Comparison of ENCODE assay signal across 17 mouse cellular contexts in the genomic region with DNA sequence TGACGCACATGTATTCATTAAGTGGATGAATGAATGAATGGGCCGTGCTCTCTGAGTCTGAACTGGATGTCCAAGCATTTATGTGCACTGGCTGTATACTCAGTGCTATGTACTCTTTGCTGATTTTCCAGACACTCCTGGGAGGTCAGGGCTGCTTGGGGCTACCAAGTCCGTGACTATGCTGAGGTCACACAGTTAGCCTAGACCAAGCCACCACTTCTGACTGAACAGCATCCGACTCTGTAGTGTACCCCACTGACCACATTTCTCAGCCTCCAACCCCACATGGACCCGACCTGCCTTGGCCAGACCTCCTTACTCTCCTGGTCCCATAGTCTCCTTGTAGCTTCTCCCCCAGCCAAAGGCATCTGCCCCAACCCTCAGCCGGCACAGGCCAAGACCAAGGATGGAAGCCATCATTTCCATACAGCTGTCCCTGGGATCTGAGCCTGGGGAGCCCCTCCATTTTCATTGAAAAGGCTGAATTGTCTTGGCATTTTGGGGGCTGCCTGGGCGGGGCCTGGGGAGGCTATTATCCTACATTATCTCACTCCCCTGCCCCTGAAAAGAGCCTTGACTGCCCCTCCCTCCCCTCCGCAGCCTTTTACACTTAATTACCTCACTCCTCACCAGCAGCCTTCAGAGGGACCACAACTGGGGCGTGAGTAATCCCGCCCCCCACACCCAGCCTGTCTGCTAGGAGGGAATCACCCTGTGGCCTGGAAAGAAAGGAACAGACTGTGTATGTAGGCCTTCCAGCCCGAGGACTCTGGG. TPM values are rescaled to one million over a fixed set of nuclear protein-coding genes. Genes with fewer than 3 reads are reported as not detected.
A peak's percentile ranks its signal among the peaks of the same experiment; 100 is the strongest.
DNase-seq lines count a peak whose midpoint lies in the region; ATAC-seq and TF ChIP-seq lines count a peak whose summit lies in the region.
"Had no signal": no experiment of that assay in that cellular context is flagged by ENCODE, and none has a peak within 500 bp of the region (broad histone marks: within the 10 kb centered on the region; RNA-seq: fewer than 3 reads in every experiment).

No protein-coding gene starts in this region.

- TF ChIP-seq CTCF in layer of hippocampus, adult 2 months (conservative IDR thresholded peaks at IDR 0.05): no peak

- peak overlapping the region; percentile 89 for H3K27ac ChIP-seq in forebrain, embryonic 10.5 days
- peak overlapping the region; percentile 76 for H3K27ac ChIP-seq in hindbrain, embryonic 14.5 days
- H3K27ac ChIP-seq in neural tube, embryonic 11.5 days (ENCODE audit: low read depth, low read length): peak overlapping the region; percentile 76
- no peak overlapping the region for H3K27ac ChIP-seq in layer of hippocampus, adult 2 months
- H3K27ac ChIP-seq: embryonic facial prominence, embryonic 13.5 days; heart, embryonic 15.5 days; kidney, postnatal 0 days; limb, embryonic 13.5 days; lung, embryonic 15.5 days; stomach, embryonic 15.5 days had no signal

- no peak overlapping the region for H3K4me2 ChIP-seq in hindbrain, embryonic 14.5 days (replicated peaks)
- no peak overlapping the region for H3K4me2 ChIP-seq in neural tube, embryonic 11.5 days (ENCODE audit: low read depth)
- H3K4me2 ChIP-seq: embryonic facial prominence, embryonic 13.5 days; heart, embryonic 15.5 days; limb, embryonic 13.5 days; lung, embryonic 15.5 days; stomach, embryonic 15.5 days had no signal

- H3K4me1 ChIP-seq in forebrain, embryonic 10.5 days: peaks cover 28% of the 10 kb centered on the region
- H3K4me1 ChIP-seq in hindbrain, embryonic 14.5 days (replicated peaks; ENCODE audit: control insufficient read depth, insufficient read depth, low read length): peaks cover 14% of the 10 kb centered on the region; the same call in 1 of the 2 replicates
- peaks cover 12% of the 10 kb centered on the region for H3K4me1 ChIP-seq in neural tube, embryonic 11.5 days (ENCODE audit: control insufficient read depth, insufficient read depth, low read length)
- H3K4me1 ChIP-seq: embryonic facial prominence, embryonic 13.5 days; heart, embryonic 15.5 days; limb, embryonic 13.5 days; lung, embryonic 15.5 days; stomach, embryonic 15.5 days had no signal

- WGBS in forebrain, embryonic 10.5 days: 25% methylated on average over 11 of the region's 11 CpGs
- WGBS in hindbrain, embryonic 14.5 days: 22% methylated on average over 11 of the region's 11 CpGs
- 31% methylated on average over 11 of the region's 11 CpGs for WGBS in neural tube, embryonic 11.5 days

- no peaks in the 10 kb centered on the region for H3K36me3 ChIP-seq in forebrain, embryonic 10.5 days (replicated peaks)
- no peaks in the 10 kb centered on the region for H3K36me3 ChIP-seq in hindbrain, embryonic 14.5 days (replicated peaks; ENCODE audit: control insufficient read depth, insufficient read depth)
- H3K36me3 ChIP-seq in neural tube, embryonic 11.5 days (ENCODE audit: control insufficient read depth, insufficient read depth, low read length): no peaks in the 10 kb centered on the region
- H3K36me3 ChIP-seq: embryonic facial prominence, embryonic 13.5 days; heart, embryonic 15.5 days; limb, embryonic 13.5 days; lung, embryonic 15.5 days; stomach, embryonic 15.5 days had no signal

- peaks cover 27% of the 10 kb centered on the region for H3K27me3 ChIP-seq in forebrain, embryonic 10.5 days (ENCODE audit: poor library complexity, severe bottlenecking)
- no peaks in the 10 kb centered on the region for H3K27me3 ChIP-seq in hindbrain, embryonic 14.5 days (ENCODE audit: control insufficient read depth, insufficient read depth, low read length)
- H3K27me3 ChIP-seq in neural tube, embryonic 11.5 days (ENCODE audit: control insufficient read depth, insufficient read depth, low read length): no peaks in the 10 kb centered on the region
- H3K27me3 ChIP-seq: lung, embryonic 15.5 days; stomach, embryonic 15.5 days had no signal

- H3K9ac ChIP-seq in hindbrain, embryonic 14.5 days: 0 out of 2 replicates have a peak overlapping the region, but pooled peaks have one; percentile 16
- no peak overlapping the region; the same call in 1 of the 2 replicates for H3K9ac ChIP-seq in neural tube, embryonic 11.5 days (ENCODE audit: low read length)
- H3K9ac ChIP-seq: embryonic facial prominence, embryonic 13.5 days; heart, embryonic 15.5 days; limb, embryonic 13.5 days; lung, embryonic 15.5 days; stomach, embryonic 15.5 days had no signal

- no peaks in the 10 kb centered on the region for H3K9me3 ChIP-seq in forebrain, embryonic 10.5 days
- no peaks in the 10 kb centered on the region for H3K9me3 ChIP-seq in hindbrain, embryonic 14.5 days (ENCODE audit: control insufficient read depth, low read length)
- no peaks in the 10 kb centered on the region for H3K9me3 ChIP-seq in neural tube, embryonic 11.5 days (ENCODE audit: control insufficient read depth, low read length)
- H3K9me3 ChIP-seq: embryonic facial prominence, embryonic 13.5 days; heart, embryonic 15.5 days; limb, embryonic 13.5 days; lung, embryonic 15.5 days; stomach, embryonic 15.5 days had no signal

- DNase-seq in embryo, embryonic 11 days: peak; percentile 71
- peak; percentile 80 for DNase-seq in forebrain, embryonic 10.5 days (ENCODE audit: extremely low spot score, low spot score)
- no peak for DNase-seq in hindbrain, embryonic 14.5 days (ENCODE audit: low spot score)
- peak; percentile 73 for DNase-seq in neural tube, embryonic 11.5 days (ENCODE audit: low spot score)
- DNase-seq in urinary bladder, postnatal 25 days (ENCODE audit: low spot score): no peak
- no peak for DNase-seq in gastrocnemius, postnatal 4 days (ENCODE audit: low spot score in 2 of 2)
- DNase-seq in layer of hippocampus, adult 2 months (ENCODE audit: low spot score in 2 of 2): no peak
- no peak for DNase-seq in T-cell, adult 2 months (ENCODE audit: low spot score)
- DNase-seq: adrenal gland, postnatal 36 days; cerebellum, adult 11 months had no signal

- peak overlapping the region; percentile 29 for H3K4me3 ChIP-seq in forebrain, embryonic 10.5 days
- H3K4me3 ChIP-seq in hindbrain, embryonic 14.5 days (replicated peaks; ENCODE audit: low read length): no peak overlapping the region
- no peak overlapping the region for H3K4me3 ChIP-seq in neural tube, embryonic 11.5 days (ENCODE audit: low read depth, low read length)
- no peak overlapping the region for H3K4me3 ChIP-seq in layer of hippocampus, adult 2 months
- H3K4me3 ChIP-seq: embryonic facial prominence, embryonic 13.5 days; heart, embryonic 15.5 days; limb, embryonic 13.5 days; lung, embryonic 15.5 days; stomach, embryonic 15.5 days had no signal

- peak; percentile 77 for ATAC-seq in hindbrain, embryonic 14.5 days (ENCODE audit: low FRiP score)
- ATAC-seq in neural tube, embryonic 11.5 days (ENCODE audit: insufficient read depth, low FRiP score, low TSS enrichment): peak; percentile 91

RNA-seq across cellular contexts. Expression of a gene that starts 12.5 kb away (rescaled TPM):
- 1.1 and 2.4 TPM in 2 replicates for polyA plus RNA-seq in forebrain, embryonic 10.5 days (2016; fragmentation: Nextera tagmentation; extraction: Ambion mirVana)
- polyA plus RNA-seq in hindbrain, embryonic 14.5 days (2014; fragmentation: Nextera tagmentation; extraction: Ambion mirVana): 10.9 and 13.6 TPM in 2 replicates
- polyA plus RNA-seq in neural tube, embryonic 11.5 days (2014; fragmentation: Nextera tagmentation; extraction: Ambion mirVana): 23.0 and 25.1 TPM in 2 replicates
- total RNA-seq in gastrocnemius, postnatal 4 days (2021): not detected
- total RNA-seq in layer of hippocampus, adult 2 months (2021): 10 to 100 TPM; 24.4 to 25.4 TPM
- total RNA-seq: gastrocnemius, adult 18-20 months had no signal
- polyA plus RNA-seq: heart, embryonic 15.5 days; kidney, postnatal 0 days; limb, embryonic 13.5 days; lung, embryonic 15.5 days had no signal

RNA-seq across cellular contexts. Expression of a gene that starts 36.5 kb away (rescaled TPM):
- 14.6 and 14.9 TPM in 2 replicates for polyA plus RNA-seq in forebrain, embryonic 10.5 days (2016; fragmentation: Nextera tagmentation; extraction: Ambion mirVana)
- polyA plus RNA-seq in hindbrain, embryonic 14.5 days (2014; fragmentation: Nextera tagmentation; extraction: Ambion mirVana): 22.5 and 26.2 TPM in 2 replicates
- 17.5 and 18.8 TPM in 2 replicates for polyA plus RNA-seq in neural tube, embryonic 11.5 days (2014; fragmentation: Nextera tagmentation; extraction: Ambion mirVana)
- 10 to 100 TPM; 13.4 to 14.8 TPM for total RNA-seq in gastrocnemius, postnatal 4 days (2021)
- total RNA-seq in layer of hippocampus, adult 2 months (2021): 10 to 100 TPM; 76.0 to 80.6 TPM

Comparison
In these comparisons a context has a peak if more than half of its experiments do, and no peak if none do; other contexts are left out.
1. DNase-seq: peak in embryo, embryonic 11 days (single experiment), forebrain, embryonic 10.5 days (single experiment) and neural tube, embryonic 11.5 days (single experiment); none in hindbrain, embryonic 14.5 days (single experiment), urinary bladder, postnatal 25 days (single experiment), gastrocnemius, postnatal 4 days (0 of 2), layer of hippocampus, adult 2 months (0 of 2) and T-cell, adult 2 months (single experiment).